9 mouse cellular contexts compared by ENCODE assay signal in the genomic region with DNA sequence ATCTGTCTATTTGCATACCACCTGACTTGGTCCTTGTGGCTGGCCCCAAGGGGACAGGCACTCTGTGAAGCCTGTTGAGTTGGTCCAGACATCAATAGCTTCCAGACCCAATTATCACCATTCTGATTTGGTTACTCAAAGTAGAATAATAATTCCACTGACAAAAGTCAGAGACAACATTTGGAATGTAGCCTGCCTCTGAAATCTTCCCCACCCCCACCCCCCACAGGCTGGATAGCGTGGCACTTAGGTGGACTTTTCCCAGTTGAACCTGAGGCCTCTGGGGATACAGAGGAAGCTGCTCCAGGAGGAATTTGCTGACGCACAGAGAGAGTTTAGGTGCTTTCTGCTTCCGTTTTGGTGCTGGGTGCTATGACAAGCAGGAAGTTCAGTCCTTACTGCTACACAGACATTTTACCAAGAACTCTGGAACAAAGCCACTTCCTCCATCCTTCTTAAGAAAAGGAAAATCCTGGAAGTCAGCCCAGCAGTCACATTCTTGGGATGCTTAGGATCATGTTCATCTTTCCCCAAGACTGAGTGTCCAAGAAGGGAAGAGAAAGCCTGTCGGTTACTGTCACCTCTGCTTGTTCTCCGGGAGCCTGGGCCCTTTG. TPM values are rescaled to one million over a fixed set of nuclear protein-coding genes. Genes with fewer than 3 reads are reported as not detected.
A peak's percentile ranks its signal among the peaks of the same experiment; 100 is the strongest.
DNase-seq lines count a peak whose midpoint lies in the region; ATAC-seq and TF ChIP-seq lines count a peak whose summit lies in the region.
"Had no signal": no experiment of that assay in that cellular context is flagged by ENCODE, and none has a peak within 500 bp of the region (broad histone marks: within the 10 kb centered on the region; RNA-seq: fewer than 3 reads in every experiment).

No protein-coding gene starts in this region.

- no peaks in the 10 kb centered on the region for H3K36me3 ChIP-seq in spleen, adult 2 months (ENCODE audit: control insufficient read depth, insufficient read depth, low read length)
- no peaks in the 10 kb centered on the region for H3K36me3 ChIP-seq in heart, embryonic 15.5 days
- H3K36me3 ChIP-seq in limb, embryonic 14.5 days (ENCODE audit: control insufficient read depth, insufficient read depth, low read length), result no peaks in the 10 kb centered on the region

- DNase-seq in spleen, adult 2 months (ENCODE audit: low read depth in 1 of 2, low spot score in 2 of 2), result no peak
- no peak for DNase-seq in spleen, postnatal 36 days (ENCODE audit: low spot score in 2 of 2)
- DNase-seq in limb, embryonic 14.5 days (ENCODE audit: low spot score), result peak; percentile 75
- no peak for DNase-seq in cerebellum, postnatal 36 days
- DNase-seq in gastrocnemius, postnatal 10 days, result no peak
- no peak for DNase-seq in urinary bladder, postnatal 25 days (ENCODE audit: low spot score)
- DNase-seq: thymus, postnatal 25 days had no signal

- no peak for TF ChIP-seq CTCF in spleen, adult 2 months (IDR thresholded peaks at IDR 0.05; ENCODE audit: extremely low read depth, insufficient read depth, insufficient read length, insufficient replicate concordance)

- no peaks in the 10 kb centered on the region for H3K27me3 ChIP-seq in spleen, adult 2 months (ENCODE audit: control insufficient read depth, insufficient read depth, low read length)
- no peaks in the 10 kb centered on the region for H3K27me3 ChIP-seq in heart, embryonic 15.5 days
- H3K27me3 ChIP-seq in limb, embryonic 14.5 days (ENCODE audit: control insufficient read depth, insufficient read depth, low read length), result no peaks in the 10 kb centered on the region

- ATAC-seq in heart, embryonic 15.5 days (replicated peaks; ENCODE audit: insufficient number of reproducible peaks, insufficient read depth, low FRiP score, low read depth), result no peak
- no peak for ATAC-seq in limb, embryonic 14.5 days (ENCODE audit: low FRiP score, low read depth)
- no peak for ATAC-seq in megakaryocyte, adult 5-6 weeks (ENCODE audit: poor library complexity, severe bottlenecking)

- peak overlapping the region; percentile 66 for H3K27ac ChIP-seq in spleen, adult 2 months (ENCODE audit: insufficient read depth, low read length)
- peak overlapping the region; percentile 70 for H3K27ac ChIP-seq in heart, embryonic 15.5 days
- no peak overlapping the region for H3K27ac ChIP-seq in limb, embryonic 14.5 days (replicated peaks; ENCODE audit: low read depth, low read length)

- TF ChIP-seq POLR2A in spleen, adult 2 months (IDR thresholded peaks at IDR 0.05; ENCODE audit: low read depth, low read length), result no peak
- TF ChIP-seq POLR2A in limb, embryonic 14.5 days (IDR thresholded peaks at IDR 0.05; ENCODE audit: borderline replicate concordance, extremely low read depth, insufficient read depth, insufficient read length), result no peak

- WGBS in spleen, adult 2 months, result 80% methylated on average over 5 of the region's 5 CpGs
- 19% methylated on average over 5 of the region's 5 CpGs for WGBS in heart, embryonic 15.5 days
- 45% methylated on average over 5 of the region's 5 CpGs for WGBS in limb, embryonic 14.5 days

- H3K9ac ChIP-seq in heart, embryonic 15.5 days, result no peak overlapping the region
- no peak overlapping the region for H3K9ac ChIP-seq in limb, embryonic 14.5 days (ENCODE audit: low read depth, low read length, severe bottlenecking)

- H3K4me2 ChIP-seq in heart, embryonic 15.5 days, result no peak overlapping the region
- no peak overlapping the region for H3K4me2 ChIP-seq in limb, embryonic 14.5 days (replicated peaks; ENCODE audit: low read depth, low read length, severe bottlenecking)

- no peaks in the 10 kb centered on the region for H3K4me1 ChIP-seq in spleen, adult 2 months (ENCODE audit: control insufficient read depth, insufficient read depth, insufficient read length)
- H3K4me1 ChIP-seq in heart, embryonic 15.5 days (replicated peaks), result peaks cover 29% of the 10 kb centered on the region
- peaks cover 15% of the 10 kb centered on the region for H3K4me1 ChIP-seq in limb, embryonic 14.5 days (ENCODE audit: control insufficient read depth, insufficient read depth, low read length)

- no peaks in the 10 kb centered on the region for H3K9me3 ChIP-seq in heart, embryonic 15.5 days (replicated peaks)
- H3K9me3 ChIP-seq in limb, embryonic 14.5 days (ENCODE audit: control insufficient read depth, low read length), result no peaks in the 10 kb centered on the region

- no peak overlapping the region for H3K4me3 ChIP-seq in spleen, adult 2 months (ENCODE audit: extremely low read depth, insufficient read depth, insufficient read length)
- H3K4me3 ChIP-seq in heart, embryonic 15.5 days, result no peak overlapping the region
- H3K4me3 ChIP-seq in limb, embryonic 14.5 days (replicated peaks; ENCODE audit: low read length), result no peak overlapping the region

RNA-seq across cellular contexts. Expression of a gene that starts 36.6 kb away (rescaled TPM):
- 11.4 and 11.7 TPM in 2 replicates for polyA plus RNA-seq in spleen, adult 2 months (2012; rRNA removed)
- 38.2 and 38.5 TPM in 2 replicates for polyA plus RNA-seq in heart, embryonic 15.5 days (2015; fragmentation: Nextera tagmentation; extraction: Ambion mirVana)
- polyA plus RNA-seq in limb, embryonic 14.5 days (2012; rRNA removed), result 25.5 and 26.0 TPM in 2 replicates
- polyA plus RNA-seq in limb, embryonic 14.5 days (2014; fragmentation: Nextera tagmentation; extraction: Ambion mirVana), result 52.1 and 52.9 TPM in 2 replicates
- 79.2 and 96.1 TPM in 2 replicates for total RNA-seq in megakaryocyte, adult 5-6 weeks (2015)
- total RNA-seq in megakaryocyte, adult 5-6 weeks (2017), result 69.0 and 80.6 TPM in 2 replicates
- 10 to 100 TPM; 17.3 to 17.4 TPM for total RNA-seq in gastrocnemius, postnatal 10 days (2021)

RNA-seq across cellular contexts. Expression of a gene that starts 51.9 kb away (rescaled TPM):
- 9.0 and 14.8 TPM in 2 replicates for polyA plus RNA-seq in spleen, adult 2 months (2012; rRNA removed)
- polyA plus RNA-seq in heart, embryonic 15.5 days (2015; fragmentation: Nextera tagmentation; extraction: Ambion mirVana), result 39.3 and 45.4 TPM in 2 replicates
- 25.9 and 31.2 TPM in 2 replicates for polyA plus RNA-seq in limb, embryonic 14.5 days (2012; rRNA removed)
- 45.6 and 47.8 TPM in 2 replicates for polyA plus RNA-seq in limb, embryonic 14.5 days (2014; fragmentation: Nextera tagmentation; extraction: Ambion mirVana)
- 33.0 and 47.7 TPM in 2 replicates for total RNA-seq in megakaryocyte, adult 5-6 weeks (2015)
- 14.4 and 15.8 TPM in 2 replicates for total RNA-seq in megakaryocyte, adult 5-6 weeks (2017)
- total RNA-seq in gastrocnemius, postnatal 10 days (2021), result 10 to 100 TPM; 13.8 to 14.0 TPM
